Mouse (Mus musculus) lung, embryonic 16.5 days (tissue): ENCODE measurements at regions not wholly inside any gene's neighbourhood (a gene's known extent, or its start where the extent isn't known, plus 50 kb on each side); places are given as distances from the start of the nearest gene placed in this dataset.

Source experiments
- ATAC-seq: fragments of 200-750 bp; cut with Nextera tagmentation; 2 replicates; pipeline ENCODE4 v1.8.0; 2017; ENCODE audit warnings: low read depth, mild to moderate bottlenecking, moderate library complexity
- H3K27ac ChIP-seq: fragments of 300-500 bp; sonication (generic); 2 replicates; pipeline ENCODE4 v1.5.1; 2014; ENCODE audit warnings: mild to moderate bottlenecking, control low read depth, low read length
- H3K27me3 ChIP-seq: fragments of 300-500 bp; sonication (generic); 2 replicates; pipeline ENCODE4 v1.6.1; 2014; ENCODE audit warnings: low read depth, low read length, mixed read lengths; ENCODE audit not compliant: control insufficient read depth, insufficient read depth
- H3K36me3 ChIP-seq: fragments of 300-500 bp; sonication (generic); 2 replicates; pipeline ENCODE4 v1.6.1; 2014; ENCODE audit warnings: low read length; ENCODE audit not compliant: control insufficient read depth, insufficient read depth
- H3K4me1 ChIP-seq: fragments of 300-500 bp; sonication (generic); replicated peaks from 2 replicates; pipeline ENCODE4 v1.6.1; 2014; ENCODE audit warnings: low read length, mixed read lengths; ENCODE audit not compliant: control insufficient read depth, insufficient read depth
- H3K4me2 ChIP-seq: fragments of 300-500 bp; sonication (generic); 2 replicates; pipeline ENCODE4 v1.6.1; 2014; ENCODE audit warnings: low read depth, low read length, control low read depth
- H3K4me3 ChIP-seq: fragments of 300-500 bp; sonication (generic); 2 replicates; pipeline ENCODE4 v1.5.1; 2014; ENCODE audit warnings: mild to moderate bottlenecking, low read length, control low read depth
- H3K9ac ChIP-seq: fragments of 300-500 bp; sonication (generic); 2 replicates; pipeline ENCODE4 v1.6.1; 2014; ENCODE audit warnings: low read length, control low read depth
- H3K9me3 ChIP-seq: fragments of 300-500 bp; sonication (generic); 2 replicates; pipeline ENCODE4 v1.6.1; 2016; ENCODE audit warnings: low read length; ENCODE audit not compliant: control insufficient read depth
- WGBS: fragments of 180-500 bp; shearing (Covaris S2); extraction: QIAGEN DNeasy Blood & Tissue Kit; methylation state at CpG from one replicate; pipeline ENCODE4 v1.1.7; 2014; 5-methylcytosine and 5-hydroxymethylcytosine counted together

DNA sequence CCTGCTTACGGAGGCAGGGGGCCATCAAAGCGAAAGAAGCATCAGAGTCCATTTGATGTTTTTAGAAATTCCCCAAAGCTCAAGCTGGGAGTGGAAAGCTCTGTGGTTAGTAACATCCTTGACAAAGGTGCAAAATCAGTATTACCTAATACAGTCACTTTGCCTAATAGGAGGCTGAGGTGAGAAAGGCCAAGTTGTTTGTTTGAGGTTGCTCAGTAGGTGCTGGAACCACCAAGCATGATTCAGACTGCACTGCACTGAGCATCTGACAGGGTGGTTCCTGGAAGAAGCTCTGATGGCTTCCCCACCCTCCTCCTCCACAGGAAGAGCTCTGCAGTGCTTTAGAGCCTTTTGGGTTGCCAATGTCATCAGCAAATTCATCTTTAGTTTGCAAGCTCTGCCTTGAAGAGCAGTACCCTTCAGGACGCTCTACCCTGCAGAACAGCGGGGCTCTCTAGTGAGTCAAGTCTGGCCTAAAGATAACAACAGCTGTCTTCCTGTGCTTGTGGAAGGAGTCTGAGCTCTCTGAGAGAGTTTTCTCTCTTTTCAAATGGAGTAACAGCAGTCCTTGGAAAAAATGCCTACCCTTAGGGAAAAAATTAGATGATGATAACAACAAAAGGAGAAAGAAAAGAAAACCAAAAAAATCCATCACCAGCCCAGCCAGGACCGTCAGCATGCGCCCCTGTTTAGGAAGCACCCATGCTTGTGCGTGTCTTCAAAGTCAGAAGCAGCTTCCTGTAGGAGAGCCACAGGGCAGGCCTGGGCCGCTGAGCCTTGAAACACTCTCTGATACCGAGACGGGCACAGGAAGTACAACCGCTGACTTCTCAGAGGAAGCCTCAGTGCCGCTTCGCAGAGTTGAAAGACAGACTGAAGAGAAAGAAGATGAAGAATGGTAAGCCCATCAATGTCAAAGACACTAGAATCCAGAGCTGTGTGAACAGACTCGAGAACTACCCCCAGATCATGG is 75.6 kb upstream of the Sp4 start:
- WGBS: 55% methylated on average over 14 of the region's 14 CpGs
- no peak overlapping the region for H3K9ac ChIP-seq
- H3K4me3 ChIP-seq: no peak overlapping the region
- H3K27me3 ChIP-seq: no peaks in the 10 kb centered on the region
- ATAC-seq: no peak
- no peak overlapping the region for H3K27ac ChIP-seq
- H3K4me2 ChIP-seq: no peak overlapping the region
- H3K9me3 ChIP-seq: no peaks in the 10 kb centered on the region
- H3K36me3 ChIP-seq: no peaks in the 10 kb centered on the region
- no peaks in the 10 kb centered on the region for H3K4me1 ChIP-seq

DNA sequence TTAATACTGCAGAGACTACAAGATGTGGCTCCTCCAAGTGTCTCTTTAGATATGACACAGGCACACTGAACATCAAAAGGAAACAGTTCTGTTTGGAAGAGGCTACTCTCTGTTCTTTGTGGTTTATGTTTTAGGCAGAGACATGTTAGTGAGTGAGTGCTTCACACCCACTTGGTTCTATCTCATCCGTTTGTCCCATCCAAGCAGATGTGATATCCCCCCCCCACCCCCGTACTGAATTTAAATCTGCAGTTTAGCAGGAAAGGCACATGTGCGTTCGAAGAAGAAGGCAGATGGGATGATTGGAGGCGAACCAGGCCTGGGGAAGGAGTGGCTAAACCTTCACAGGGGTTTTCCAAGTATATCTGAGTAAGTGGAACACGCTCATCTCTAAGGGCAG is 72.0 kb upstream of the Sp4 start:
- Histone ChIP-seq H3K36me3 (no peaks in the 10 kb centered on the region), H3K4me1 (no peaks in the 10 kb centered on the region), H3K9me3 (no peaks in the 10 kb centered on the region), H3K27ac (no peak overlapping the region), H3K4me2 (no peak overlapping the region), H3K4me3 (no peak overlapping the region), H3K27me3 (no peaks in the 10 kb centered on the region), H3K9ac (no peak overlapping the region)
- 75% methylated on average over 6 of the region's 6 CpGs for WGBS
- no peak for ATAC-seq

DNA sequence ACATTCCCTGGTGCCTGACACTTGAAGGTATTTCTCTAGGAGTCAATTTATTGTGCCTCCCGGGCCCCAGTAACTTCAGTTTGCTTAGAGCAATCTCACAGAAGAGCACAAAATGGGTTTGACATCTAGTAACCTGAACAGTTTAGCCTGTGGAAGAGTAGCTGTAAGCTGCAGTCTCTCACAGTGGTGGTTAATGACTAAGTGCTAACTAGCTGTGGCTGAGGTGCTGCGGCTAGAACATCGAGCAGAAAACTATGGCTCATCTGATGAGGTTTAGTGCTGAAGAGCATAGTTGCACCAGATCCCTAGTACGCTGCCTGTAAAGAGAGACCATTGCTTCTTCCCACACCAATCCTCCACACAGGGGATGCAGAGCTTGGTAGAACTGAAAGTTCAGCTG is 70.7 kb upstream of the Sp4 start:
- H3K4me2 ChIP-seq: no peak overlapping the region
- H3K4me1 ChIP-seq: no peaks in the 10 kb centered on the region
- no peak for ATAC-seq
- no peak overlapping the region for H3K4me3 ChIP-seq
- no peaks in the 10 kb centered on the region for H3K36me3 ChIP-seq
- no peaks in the 10 kb centered on the region for H3K27me3 ChIP-seq
- H3K27ac ChIP-seq: no peak overlapping the region
- no peak overlapping the region for H3K9ac ChIP-seq
- WGBS: 77% methylated on average over 4 of the region's 4 CpGs
- no peaks in the 10 kb centered on the region for H3K9me3 ChIP-seq

DNA sequence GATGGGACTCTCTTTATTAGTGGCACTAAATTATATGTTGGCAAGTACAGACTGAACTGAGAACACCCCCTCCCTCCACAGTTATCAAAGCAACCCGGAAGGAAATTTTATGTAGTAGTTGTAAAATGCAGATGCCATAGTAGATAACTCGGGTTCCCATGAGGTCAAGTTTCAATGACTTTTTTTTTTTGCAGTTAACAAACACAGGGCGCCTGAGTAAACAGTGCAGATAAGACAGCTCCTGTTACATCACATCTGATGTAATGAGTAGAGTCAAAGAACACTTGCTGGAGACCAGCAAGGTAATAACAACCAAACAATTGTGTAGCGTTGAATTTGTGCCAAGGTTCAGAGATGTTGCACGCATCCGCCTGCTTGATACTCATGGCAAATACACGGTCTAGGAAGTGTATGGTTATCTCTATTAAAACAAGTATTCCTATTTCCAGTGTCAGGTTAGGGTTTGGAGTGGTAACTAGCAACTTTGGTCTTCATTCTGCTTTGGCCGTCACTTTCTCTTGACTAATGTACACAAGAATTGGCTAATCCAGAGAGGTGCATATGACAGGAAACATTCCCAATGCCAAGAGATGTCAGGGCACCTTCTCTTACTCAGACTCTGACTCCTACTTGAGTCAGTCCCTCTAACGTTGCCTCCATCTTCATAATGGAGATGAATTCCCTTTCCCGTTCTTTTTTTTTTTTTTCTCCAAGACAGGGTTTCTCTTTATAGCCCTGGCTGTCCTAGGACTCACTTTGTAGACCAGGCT is 66.3 kb upstream of the Sp4 start:
- H3K36me3 ChIP-seq: no peaks in the 10 kb centered on the region
- H3K27ac ChIP-seq: no peak overlapping the region
- H3K4me2 ChIP-seq: no peak overlapping the region
- no peaks in the 10 kb centered on the region for H3K27me3 ChIP-seq
- 49% methylated on average over 10 of the region's 10 CpGs for WGBS
- H3K4me1 ChIP-seq: no peaks in the 10 kb centered on the region
- no peak overlapping the region for H3K4me3 ChIP-seq
- ATAC-seq: no peak
- no peaks in the 10 kb centered on the region for H3K9me3 ChIP-seq
- no peak overlapping the region for H3K9ac ChIP-seq

DNA sequence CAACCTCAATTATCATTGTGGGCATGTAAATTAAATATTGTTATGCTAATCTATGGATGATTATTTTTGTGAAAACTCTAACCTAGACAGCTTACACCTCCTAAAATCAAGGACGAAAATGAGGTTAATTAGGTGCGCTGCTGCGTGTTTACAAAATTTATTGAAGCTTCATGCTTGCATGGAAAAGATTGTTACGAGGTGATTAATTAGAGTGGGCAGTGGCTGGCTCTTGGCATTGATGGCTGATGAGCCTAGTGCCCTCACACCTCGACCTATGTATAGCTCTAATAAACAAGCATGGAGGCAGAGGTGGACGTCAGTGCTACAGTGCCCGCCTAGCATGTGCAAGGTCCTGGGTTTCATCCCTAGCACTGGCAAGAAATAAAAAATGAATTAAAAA is 51.6 kb upstream of the Sp4 start:
- ATAC-seq: no peak
- Histone ChIP-seq H3K9ac (no peak overlapping the region), H3K27me3 (no peaks in the 10 kb centered on the region), H3K4me1 (no peaks in the 10 kb centered on the region), H3K4me3 (no peak overlapping the region), H3K27ac (no peak overlapping the region), H3K4me2 (no peak overlapping the region), H3K36me3 (no peaks in the 10 kb centered on the region), H3K9me3 (no peaks in the 10 kb centered on the region)
- WGBS: 78% methylated on average over 7 of the region's 7 CpGs

DNA sequence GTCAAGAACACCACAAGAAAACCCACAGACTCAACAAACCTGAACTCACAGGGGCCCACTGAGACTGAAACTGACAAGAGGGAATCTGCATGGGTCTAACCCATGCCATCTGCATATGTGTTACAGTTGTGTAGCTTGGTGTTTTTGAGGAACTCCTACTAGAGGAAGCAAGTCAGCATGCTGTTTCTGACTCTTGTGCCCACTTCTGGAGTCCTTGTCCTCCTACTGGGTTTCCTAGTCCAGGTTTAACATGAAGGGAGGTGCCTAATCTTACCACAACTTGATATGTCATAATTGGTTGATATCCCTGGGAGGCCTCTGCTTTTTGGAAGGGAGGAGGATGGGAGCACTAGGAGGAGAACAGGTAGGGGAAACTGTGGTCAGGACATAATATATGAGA is 50.2 kb upstream of the Sp4 start:
- Histone ChIP-seq H3K36me3 (no peaks in the 10 kb centered on the region), H3K4me2 (no peak overlapping the region), H3K4me1 (no peaks in the 10 kb centered on the region), H3K9me3 (no peaks in the 10 kb centered on the region), H3K4me3 (no peak overlapping the region), H3K27ac (no peak overlapping the region), H3K27me3 (no peaks in the 10 kb centered on the region), H3K9ac (no peak overlapping the region)
- no peak for ATAC-seq
